In genomic region chr2:132751141-132752066, GRCm38 (mm10) we compare ENCODE assay signal across 11 mouse cellular contexts. TPM values are rescaled to one million over a fixed set of nuclear protein-coding genes. Genes with fewer than 3 reads are reported as not detected.
DNase-seq lines count a peak whose midpoint lies in the region; ATAC-seq and TF ChIP-seq lines count a peak whose summit lies in the region.
"Had no signal": no experiment of that assay in that cellular context is flagged by ENCODE, and none has a peak within 500 bp of the region (broad histone marks: within the 10 kb centered on the region; RNA-seq: fewer than 3 reads in every experiment).

No protein-coding gene starts in this region.

- H3K4me2 ChIP-seq in hindbrain, embryonic 13.5 days: no peak overlapping the region
- H3K4me2 ChIP-seq in forebrain, postnatal 0 days (ENCODE audit: low read depth): 0 out of 2 replicates have a peak overlapping the region, but pooled peaks have one; percentile 0
- H3K4me2 ChIP-seq in midbrain, embryonic 15.5 days: no peak overlapping the region

- H3K4me3 ChIP-seq in hindbrain, embryonic 13.5 days: no peak overlapping the region
- H3K4me3 ChIP-seq in hindbrain, embryonic 10.5 days: no peak overlapping the region
- H3K4me3 ChIP-seq in cerebellum, adult 2 months (replicated peaks; ENCODE audit: insufficient read depth, low read depth, low read length): peak overlapping the region; percentile 16
- no peak overlapping the region for H3K4me3 ChIP-seq in forebrain, postnatal 0 days (ENCODE audit: low read depth, low read length)
- no peak overlapping the region for H3K4me3 ChIP-seq in midbrain, embryonic 15.5 days

- TF ChIP-seq POLR2A in cerebellum, adult 2 months (IDR thresholded peaks at IDR 0.05; ENCODE audit: borderline replicate concordance, insufficient read depth, low read length): peak; percentile 62; the same call in 1 of the 2 replicates

- no peak for TF ChIP-seq CTCF in cerebellum, adult 2 months (IDR thresholded peaks at IDR 0.05; ENCODE audit: borderline replicate concordance, insufficient read depth, low read depth, low read length)
- TF ChIP-seq CTCF in forebrain, postnatal 0 days (IDR thresholded peaks at IDR 0.05; ENCODE audit: low read depth): no peak

- intact Hi-C loops in heart, postnatal 25 days (cut with DNase I): no loop called here
- intact Hi-C loops in gastrocnemius, postnatal 36 days (cut with DNase I): no loop called here

- no peak overlapping the region for H3K27ac ChIP-seq in hindbrain, embryonic 13.5 days
- no peak overlapping the region for H3K27ac ChIP-seq in hindbrain, embryonic 10.5 days
- peak overlapping the region; percentile 92 for H3K27ac ChIP-seq in cerebellum, adult 2 months (ENCODE audit: insufficient read depth, low read length)
- H3K27ac ChIP-seq in forebrain, postnatal 0 days (ENCODE audit: low read depth, low read length): peak overlapping the region; percentile 66
- H3K27ac ChIP-seq in midbrain, embryonic 15.5 days: peak overlapping the region; percentile 10; the same call in 1 of the 2 replicates

- 77% methylated on average over 15 of the region's 15 CpGs for WGBS in hindbrain, embryonic 13.5 days
- 76% methylated on average over 15 of the region's 15 CpGs for WGBS in hindbrain, embryonic 10.5 days
- WGBS in cerebellum, adult 2 months: 7% methylated on average over 15 of the region's 15 CpGs
- 27% methylated on average over 15 of the region's 15 CpGs for WGBS in forebrain, postnatal 0 days
- 52% methylated on average over 15 of the region's 15 CpGs for WGBS in midbrain, embryonic 15.5 days

- H3K9me3 ChIP-seq in hindbrain, embryonic 13.5 days: no peaks in the 10 kb centered on the region
- no peaks in the 10 kb centered on the region for H3K9me3 ChIP-seq in hindbrain, embryonic 10.5 days
- H3K9me3 ChIP-seq in forebrain, postnatal 0 days (ENCODE audit: low read length): no peaks in the 10 kb centered on the region
- H3K9me3 ChIP-seq in midbrain, embryonic 15.5 days: no peaks in the 10 kb centered on the region

- H3K27me3 ChIP-seq in hindbrain, embryonic 13.5 days: no peaks in the 10 kb centered on the region
- H3K27me3 ChIP-seq in hindbrain, embryonic 10.5 days (ENCODE audit: insufficient read depth, poor library complexity, severe bottlenecking): no peaks in the 10 kb centered on the region
- H3K27me3 ChIP-seq in cerebellum, adult 2 months (ENCODE audit: control insufficient read depth, insufficient read depth, low read length): no peaks in the 10 kb centered on the region
- H3K27me3 ChIP-seq in forebrain, postnatal 0 days (ENCODE audit: insufficient read depth, low read length): no peaks in the 10 kb centered on the region
- H3K27me3 ChIP-seq in midbrain, embryonic 15.5 days (replicated peaks): no peaks in the 10 kb centered on the region

- peaks cover 12% of the 10 kb centered on the region for H3K36me3 ChIP-seq in hindbrain, embryonic 13.5 days
- H3K36me3 ChIP-seq in hindbrain, embryonic 10.5 days: peaks cover 5% of the 10 kb centered on the region
- peaks cover 5% of the 10 kb centered on the region for H3K36me3 ChIP-seq in forebrain, postnatal 0 days (ENCODE audit: insufficient read depth)
- no peaks in the 10 kb centered on the region for H3K36me3 ChIP-seq in midbrain, embryonic 15.5 days (replicated peaks)

- H3K9ac ChIP-seq in hindbrain, embryonic 13.5 days: no peak overlapping the region
- no peak overlapping the region for H3K9ac ChIP-seq in forebrain, postnatal 0 days
- H3K9ac ChIP-seq in midbrain, embryonic 15.5 days: no peak overlapping the region

- DNase-seq in hindbrain, embryonic 10.5 days (ENCODE audit: low spot score): no peak
- DNase-seq in cerebellum, adult 2 months: peak; percentile 93 to 99
- peak; percentile 53 for DNase-seq in forebrain, postnatal 0 days
- DNase-seq in heart, postnatal 25 days (ENCODE audit: low spot score): no peak
- DNase-seq in testis, postnatal 10 days (ENCODE audit: low spot score): no peak
- DNase-seq in gastrocnemius, postnatal 36 days: no peak
- DNase-seq: kidney, adult 11 months; thymus, adult 2 months had no signal

- H3K4me1 ChIP-seq in hindbrain, embryonic 13.5 days (replicated peaks): peaks cover 3% of the 10 kb centered on the region; the same call in 1 of the 2 replicates
- 0 out of 2 replicates have a peak, but pooled peaks cover 5% of the 10 kb centered on the region for H3K4me1 ChIP-seq in hindbrain, embryonic 10.5 days (replicated peaks)
- peaks cover 36% of the 10 kb centered on the region for H3K4me1 ChIP-seq in cerebellum, adult 2 months (ENCODE audit: control insufficient read depth, insufficient read depth, low read length)
- no peaks in the 10 kb centered on the region for H3K4me1 ChIP-seq in forebrain, postnatal 0 days (ENCODE audit: insufficient read depth)
- peaks cover 11% of the 10 kb centered on the region; the same call in 1 of the 2 replicates for H3K4me1 ChIP-seq in midbrain, embryonic 15.5 days

- peak; percentile 32; the same call in 1 of the 2 replicates for ATAC-seq in hindbrain, embryonic 13.5 days (ENCODE audit: low FRiP score)
- peak; percentile 75 for ATAC-seq in forebrain, postnatal 0 days
- peak; percentile 69 for ATAC-seq in midbrain, embryonic 15.5 days (replicated peaks)

RNA-seq across cellular contexts. Expression of gene Chgb, which starts 29.7 kb away (rescaled TPM):
- polyA plus RNA-seq in hindbrain, embryonic 13.5 days (2015; fragmentation: Nextera tagmentation; extraction: Ambion mirVana): 72.7 and 87.2 TPM in 2 replicates
- 9.0 and 16.3 TPM in 2 replicates for polyA plus RNA-seq in hindbrain, embryonic 10.5 days (2016; fragmentation: Nextera tagmentation; extraction: Ambion mirVana)
- polyA plus RNA-seq in cerebellum, adult 2 months (2012; rRNA removed): 330 and 333 TPM in 2 replicates
- total RNA-seq in forebrain, postnatal 0 days (2014; rRNA removed): 43.7 and 50.0 TPM in 2 replicates
- polyA plus RNA-seq in forebrain, postnatal 0 days (2015; fragmentation: Nextera tagmentation; extraction: Ambion mirVana): 69.5 and 90.5 TPM in 2 replicates
- polyA plus RNA-seq in midbrain, embryonic 15.5 days (2015; fragmentation: Nextera tagmentation; extraction: Ambion mirVana): 87.9 and 97.5 TPM in 2 replicates
- under 1 TPM; 0.22 to 0.39 TPM for total RNA-seq in heart, postnatal 25 days (2021)
- total RNA-seq in gastrocnemius, postnatal 36 days (2021): under 1 TPM; 0.10 to 0.18 TPM
- total RNA-seq: liver, adult 2 months had no signal

Comparison
In these comparisons a context has a peak if more than half of its experiments do, and no peak if none do; other contexts are left out.
1. H3K27ac ChIP-seq: peak in cerebellum, adult 2 months (single experiment), forebrain, postnatal 0 days (single experiment) and midbrain, embryonic 15.5 days (single experiment); none in hindbrain, embryonic 13.5 days (single experiment) and hindbrain, embryonic 10.5 days (single experiment).
2. DNase-seq: peak in cerebellum, adult 2 months (2 of 2) and forebrain, postnatal 0 days (single experiment); none in hindbrain, embryonic 10.5 days (single experiment), heart, postnatal 25 days (single experiment), testis, postnatal 10 days (single experiment) and gastrocnemius, postnatal 36 days (0 of 2).
3. Peak in every context shown above with its lines, with median percentiles within 50 percentile points of each other: ATAC-seq.